Mouse (Mus musculus): Measurements from ENCODE around the gene Trmt61a. TPM values are rescaled to one million over a fixed set of nuclear protein-coding genes. Genes with fewer than 3 reads are reported as not detected.
"Not testable (repeated sequence)": the region's sequence is repeated elsewhere in the genome, so short reads cannot be mapped to it uniquely, and the experiment has no call there.

Gene Trmt61a
- total RNA-seq (2014; rRNA removed) (15.9 and 19.6 TPM in 2 replicates), polyA plus RNA-seq (2015; fragmentation: Nextera tagmentation; extraction: Ambion mirVana) (8.8 and 10.9 TPM in 2 replicates)

GRCm38 (mm10) chr12:111677882-111678669 is at the start of gene Trmt61a:
Trmt61a (plus strand) TSS chr12:111678105.
- WGBS, result under 1% methylated on average over 51 of the region's 51 CpGs
- H3K27me3 ChIP-seq (ENCODE audit: insufficient read depth, low read length), result no peaks in the 10 kb centered on the region
- peak within 1 kb of the TSS; percentile 68 for H3K9ac ChIP-seq
- peak within 1 kb of the TSS; percentile 88 for H3K27ac ChIP-seq (ENCODE audit: low read depth, low read length)
- H3K4me2 ChIP-seq (ENCODE audit: low read depth), result peak within 1 kb of the TSS; percentile 77
- H3K36me3 ChIP-seq (ENCODE audit: insufficient read depth), result peaks cover 14% of the 10 kb centered on the region
- ATAC-seq (peak; percentile 95), DNase-seq (peak; percentile 96)
- peak within 1 kb of the TSS; percentile 63 for H3K4me3 ChIP-seq (ENCODE audit: low read depth, low read length)
- TF ChIP-seq CTCF (IDR thresholded peaks at IDR 0.05; ENCODE audit: low read depth), result no peak
- no peaks in the 10 kb centered on the region for H3K9me3 ChIP-seq (ENCODE audit: low read length)
- peaks cover 11% of the 10 kb centered on the region for H3K4me1 ChIP-seq (ENCODE audit: insufficient read depth)

- no peak overlapping the region for H3K9ac ChIP-seq
- peaks cover 74% of the 10 kb centered on the region for H3K36me3 ChIP-seq (ENCODE audit: insufficient read depth)
- TF ChIP-seq CTCF (IDR thresholded peaks at IDR 0.05; ENCODE audit: low read depth), result peak; percentile 87
- DNase-seq (peak; percentile 82), ATAC-seq (peak; percentile 94)
- no peaks in the 10 kb centered on the region for H3K27me3 ChIP-seq (ENCODE audit: insufficient read depth, low read length)
- H3K27ac ChIP-seq (ENCODE audit: low read depth, low read length), result no peak overlapping the region
- H3K4me3 ChIP-seq (ENCODE audit: low read depth, low read length), result no peak overlapping the region
- H3K4me1 ChIP-seq (ENCODE audit: insufficient read depth), result no peaks in the 10 kb centered on the region
- 56% methylated on average over 6 of the region's 6 CpGs for WGBS
- H3K4me2 ChIP-seq (ENCODE audit: low read depth), result no peak overlapping the region
- H3K9me3 ChIP-seq (ENCODE audit: low read length), result no peaks in the 10 kb centered on the region
Observed at GRCm38 (mm10) chr12:111648061-111648645, 29.8 kb upstream of the Trmt61a start.

GRCm38 (mm10) chr12:111652953-111653352 is 25.0 kb upstream of the Trmt61a start:
- no peak for ATAC-seq
- TF ChIP-seq CTCF (IDR thresholded peaks at IDR 0.05; ENCODE audit: low read depth), result no peak
- Histone ChIP-seq H3K4me3 (ENCODE audit: low read depth, low read length) (no peak overlapping the region), H3K9ac (no peak overlapping the region), H3K27me3 (ENCODE audit: insufficient read depth, low read length) (no peaks in the 10 kb centered on the region), H3K9me3 (ENCODE audit: low read length) (no peaks in the 10 kb centered on the region), H3K27ac (ENCODE audit: low read depth, low read length) (no peak overlapping the region), H3K36me3 (ENCODE audit: insufficient read depth) (peaks cover 70% of the 10 kb centered on the region), H3K4me2 (ENCODE audit: low read depth) (no peak overlapping the region), H3K4me1 (ENCODE audit: insufficient read depth) (no peaks in the 10 kb centered on the region)
- no peak for DNase-seq
- 83% methylated on average over 3 of the region's 3 CpGs for WGBS

GRCm38 (mm10) chr12:111653434-111653833 is 24.5 kb upstream of the Trmt61a start:
- Histone ChIP-seq H3K36me3 (ENCODE audit: insufficient read depth) (peaks cover 67% of the 10 kb centered on the region), H3K9ac (no peak overlapping the region), H3K4me3 (ENCODE audit: low read depth, low read length) (no peak overlapping the region), H3K4me2 (ENCODE audit: low read depth) (no peak overlapping the region), H3K4me1 (ENCODE audit: insufficient read depth) (no peaks in the 10 kb centered on the region), H3K9me3 (ENCODE audit: low read length) (no peaks in the 10 kb centered on the region), H3K27me3 (ENCODE audit: insufficient read depth, low read length) (no peaks in the 10 kb centered on the region), H3K27ac (ENCODE audit: low read depth, low read length) (no peak overlapping the region)
- DNase-seq (peak; percentile 80), ATAC-seq (peak; percentile 81)
- WGBS, result 27% methylated on average over 3 of the region's 3 CpGs
- TF ChIP-seq CTCF (IDR thresholded peaks at IDR 0.05; ENCODE audit: low read depth), result peak; percentile 88

- H3K4me3 ChIP-seq (ENCODE audit: low read depth, low read length), result no peak overlapping the region
- 93% methylated on average over 11 of the region's 11 CpGs for WGBS
- H3K27me3 ChIP-seq (ENCODE audit: insufficient read depth, low read length), result no peaks in the 10 kb centered on the region
- H3K4me1 ChIP-seq (ENCODE audit: insufficient read depth), result no peaks in the 10 kb centered on the region
- H3K9ac ChIP-seq, result no peak overlapping the region
- H3K27ac ChIP-seq (ENCODE audit: low read depth, low read length), result no peak overlapping the region
- no peak overlapping the region for H3K4me2 ChIP-seq (ENCODE audit: low read depth)
- DNase-seq, result no peak
- no peaks in the 10 kb centered on the region for H3K9me3 ChIP-seq (ENCODE audit: low read length)
- TF ChIP-seq CTCF (IDR thresholded peaks at IDR 0.05; ENCODE audit: low read depth), result no peak
- H3K36me3 ChIP-seq (ENCODE audit: insufficient read depth), result peaks cover 64% of the 10 kb centered on the region
- no peak for ATAC-seq
Observed at GRCm38 (mm10) chr12:111655695-111656094, 22.2 kb upstream of the Trmt61a start.

GRCm38 (mm10) chr12:111659331-111659730 is 18.6 kb upstream of the Trmt61a start:
- Histone ChIP-seq H3K9me3 (ENCODE audit: low read length) (no peaks in the 10 kb centered on the region), H3K9ac (no peak overlapping the region), H3K27me3 (ENCODE audit: insufficient read depth, low read length) (no peaks in the 10 kb centered on the region), H3K4me1 (ENCODE audit: insufficient read depth) (no peaks in the 10 kb centered on the region), H3K36me3 (ENCODE audit: insufficient read depth) (peaks cover 44% of the 10 kb centered on the region), H3K27ac (ENCODE audit: low read depth, low read length) (no peak overlapping the region), H3K4me2 (ENCODE audit: low read depth) (no peak overlapping the region), H3K4me3 (ENCODE audit: low read depth, low read length) (no peak overlapping the region)
- no peak for TF ChIP-seq CTCF (IDR thresholded peaks at IDR 0.05; ENCODE audit: low read depth)
- no peak for ATAC-seq
- DNase-seq, result no peak
- WGBS, result 97% methylated on average over 4 of the region's 4 CpGs

- TF ChIP-seq CTCF (IDR thresholded peaks at IDR 0.05; ENCODE audit: low read depth), result no peak
- ATAC-seq (no peak), DNase-seq (no peak)
- H3K9ac ChIP-seq, result no peak overlapping the region
- H3K27ac ChIP-seq (ENCODE audit: low read depth, low read length), result no peak overlapping the region
- no peaks in the 10 kb centered on the region for H3K27me3 ChIP-seq (ENCODE audit: insufficient read depth, low read length)
- H3K4me2 ChIP-seq (ENCODE audit: low read depth), result no peak overlapping the region
- H3K4me1 ChIP-seq (ENCODE audit: insufficient read depth), result no peaks in the 10 kb centered on the region
- whole genome bisulfite sequencing, result 93% methylated on average over 1 of the region's 1 CpGs
- H3K36me3 ChIP-seq (ENCODE audit: insufficient read depth), result peaks cover 35% of the 10 kb centered on the region
- H3K9me3 ChIP-seq (ENCODE audit: low read length), result no peaks in the 10 kb centered on the region
- no peak overlapping the region for H3K4me3 ChIP-seq (ENCODE audit: low read depth, low read length)
Observed at GRCm38 (mm10) chr12:111660628-111661027, 17.3 kb upstream of the Trmt61a start.

GRCm38 (mm10) chr12:111661554-111661953 is 16.4 kb upstream of the Trmt61a start:
- H3K27me3 ChIP-seq (ENCODE audit: insufficient read depth, low read length); H3K4me3 ChIP-seq (ENCODE audit: low read depth, low read length); H3K27ac ChIP-seq (ENCODE audit: low read depth, low read length); H3K9ac ChIP-seq; ATAC-seq; DNase-seq; H3K9me3 ChIP-seq (ENCODE audit: low read length); H3K4me2 ChIP-seq (ENCODE audit: low read depth); H3K4me1 ChIP-seq (ENCODE audit: insufficient read depth): not testable (repeated sequence)
- peaks cover 27% of the 10 kb centered on the region for H3K36me3 ChIP-seq (ENCODE audit: insufficient read depth)
- WGBS, result 97% methylated on average over 11 of the region's 11 CpGs
